Mouse (Mus musculus): ENCODE results near the gene Gm42674.

Gene Gm42674

GRCm38 (mm10) chr3:90626266-90627021 lies 24.7 kb downstream of the Gm42674 start:
- no peak for DNase-seq

- no peak for DNase-seq
Measured at GRCm38 (mm10) chr3:90627366-90627765, 25.7 kb downstream of the Gm42674 start.

GRCm38 (mm10) chr3:90627807-90628206 lies 26.1 kb downstream of the Gm42674 start:
- no peak for DNase-seq

DNA sequence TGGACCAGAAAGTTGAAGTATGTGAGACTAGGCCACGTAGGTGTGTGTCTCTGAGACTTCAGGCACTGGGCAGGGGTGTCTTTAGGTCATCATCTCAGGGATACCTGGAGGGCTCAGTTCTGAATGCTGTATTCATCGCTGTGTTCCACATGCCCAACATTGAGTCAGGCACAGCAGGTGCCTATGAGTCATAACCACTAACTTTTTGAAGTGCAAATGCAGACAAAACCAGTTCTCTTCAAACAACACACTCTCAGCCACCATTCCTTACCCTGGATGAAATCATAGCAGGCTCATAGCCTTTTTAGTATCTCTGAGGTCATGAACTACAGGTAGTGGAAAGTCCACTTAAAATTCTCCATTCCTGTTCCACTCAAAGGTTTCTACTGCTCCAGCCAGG lies 27.6 kb downstream of the Gm42674 start:
- DNase-seq = no peak

DNA sequence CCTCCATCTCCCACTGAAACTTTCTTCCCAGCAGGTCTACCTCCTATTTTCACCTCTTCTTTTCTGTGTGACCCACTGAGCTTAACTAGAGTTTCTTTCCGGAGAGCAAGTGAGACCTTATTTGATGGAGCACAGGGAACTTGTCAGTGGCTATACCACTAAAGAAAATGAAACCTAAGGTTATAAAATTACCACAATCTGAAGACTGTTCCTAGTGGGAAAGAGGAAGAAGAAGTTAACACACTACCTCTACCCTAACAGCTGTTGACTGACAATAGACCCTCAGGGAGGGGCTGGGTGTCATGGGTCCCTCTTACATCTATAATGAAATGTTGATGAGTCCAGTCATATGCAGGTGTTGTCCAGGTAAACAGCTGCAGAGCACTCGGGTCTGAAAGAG lies 30.3 kb downstream of the Gm42674 start:
- DNase-seq = no peak

DNA sequence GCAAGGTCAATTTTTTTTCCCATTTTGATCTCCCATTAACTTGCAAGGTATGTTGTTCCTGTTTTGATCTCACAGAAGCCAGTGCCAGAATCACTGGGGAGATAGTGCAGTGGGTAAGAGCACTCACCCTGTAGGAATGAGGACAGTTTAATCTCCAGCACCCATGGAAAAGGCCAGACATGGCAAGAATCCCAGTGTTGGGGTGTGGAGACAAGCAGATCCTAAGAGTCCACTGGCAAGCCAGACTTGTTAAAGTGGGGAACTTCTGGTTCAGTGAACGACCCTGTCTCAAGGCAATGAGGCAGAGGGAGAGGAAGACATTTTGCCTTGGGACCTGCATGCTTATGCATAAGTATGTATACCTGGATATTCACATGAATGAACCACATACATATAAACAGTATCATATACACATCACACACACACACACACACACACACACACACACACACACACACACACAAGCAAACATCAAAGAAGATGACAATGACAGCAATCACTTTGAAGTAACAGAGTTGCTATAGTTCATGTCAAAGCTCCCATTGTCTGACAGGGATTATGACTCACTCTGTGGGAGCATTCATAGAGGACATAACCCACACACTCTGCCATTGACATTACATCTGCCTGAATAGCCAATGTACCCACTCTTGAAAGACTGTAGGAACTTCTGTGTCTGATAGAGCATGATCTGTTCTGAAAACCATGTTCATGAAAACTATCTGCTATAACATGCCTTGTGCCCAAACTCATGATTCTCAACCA lies 37.0 kb downstream of the Gm42674 start:
- no peak for DNase-seq

DNA sequence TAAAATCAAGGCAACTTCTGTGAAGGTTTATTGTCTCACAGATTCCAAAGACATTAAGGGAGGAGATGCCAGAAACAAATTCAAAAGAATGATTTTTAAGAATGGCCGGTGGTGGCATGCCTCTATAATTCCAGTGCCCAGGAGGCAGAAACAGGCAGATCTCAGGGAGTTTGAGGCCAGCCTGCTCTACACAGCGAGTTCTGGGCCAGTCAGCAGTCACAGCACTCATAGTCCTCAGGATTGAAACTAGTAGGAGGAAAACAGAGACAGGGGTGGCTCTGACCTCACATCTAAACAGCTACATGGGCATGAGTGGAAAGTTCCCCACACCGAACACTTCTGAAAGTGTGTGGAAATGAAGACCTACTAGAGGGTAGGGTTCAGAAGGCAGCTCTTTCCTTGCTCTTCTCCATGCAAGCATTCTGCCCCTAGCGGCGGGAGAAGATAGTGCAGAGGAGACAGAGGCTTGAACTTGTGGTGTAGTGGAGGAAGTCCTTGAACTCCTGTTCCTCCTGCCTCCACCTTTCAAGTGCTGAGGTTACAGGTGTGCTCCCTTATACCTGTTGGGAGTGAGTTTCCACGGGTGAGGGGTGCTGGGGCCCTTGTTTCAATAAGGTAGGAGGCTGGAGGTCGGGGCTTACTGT lies 37.9 kb downstream of the Gm42674 start:
- no peak for DNase-seq

- DNase-seq = no peak
Measured at GRCm38 (mm10) chr3:90640981-90641380, 39.3 kb downstream of the Gm42674 start.

- DNase-seq = peak; percentile 44
Measured at GRCm38 (mm10) chr3:90644220-90644619, 42.5 kb downstream of the Gm42674 start.

DNA sequence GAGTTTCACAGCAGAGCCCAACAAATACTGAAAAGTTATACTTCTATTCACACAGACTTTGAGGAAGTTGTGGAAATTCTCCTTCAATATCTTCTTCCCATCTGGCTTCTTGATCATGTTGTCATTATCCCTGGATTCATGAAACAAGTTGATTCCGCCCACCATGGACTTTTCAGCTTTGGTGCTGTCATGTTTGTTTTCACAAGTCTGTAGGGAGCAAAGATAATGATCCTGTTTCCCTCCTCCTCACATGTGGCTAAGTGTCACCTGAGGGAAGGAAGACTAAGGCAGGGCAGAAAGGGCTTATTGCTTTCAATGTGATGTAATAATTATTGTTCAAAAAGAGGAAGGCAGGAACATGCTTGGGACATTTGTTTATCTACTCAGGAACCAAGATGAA lies 45.6 kb downstream of the Gm42674 start:
- DNase-seq = no peak

GRCm38 (mm10) chr3:90648981-90649380 lies 47.3 kb downstream of the Gm42674 start:
- DNase-seq = no peak

GRCm38 (mm10) chr3:90649832-90650231 lies 48.1 kb downstream of the Gm42674 start:
- no peak for DNase-seq

GRCm38 (mm10) chr3:90652878-90653508 lies 51.3 kb downstream of the Gm42674 start:
- DNase-seq = peak; percentile 82

GRCm38 (mm10) chr3:90653717-90654116 lies 52.0 kb downstream of the Gm42674 start, which contains the start of gene S100a7a:
TSS of gene S100a7a (plus strand) at chr3:90654017.
- DNase-seq = no peak

Data from right cerebral cortex, postnatal 4 days (tissue).